Mouse (Mus musculus) thymus, postnatal 14 days (tissue): ENCODE data around the gene Gmnc.

ENCODE experiments used
- DNase-seq: peaks from one replicate; pipeline ENCODE4 v3.0.0; 2021

Gene Gmnc

GRCm38 (mm10) chr16:26991477-26992300 lies at the start of gene Gmnc:
Gene Gmnc, minus strand, starts transcription at chr16:26991652.
- no peak for DNase-seq

- no peak for DNase-seq
These were observed 35.8 kb upstream of the Gmnc start for GRCm38 (mm10) chr16:27027281-27027680.

- DNase-seq = no peak
These were observed 34.8 kb upstream of the Gmnc start for GRCm38 (mm10) chr16:27026226-27026625.

- DNase-seq = no peak
These were observed 31.3 kb upstream of the Gmnc start for GRCm38 (mm10) chr16:27022746-27023145.

- no peak for DNase-seq
These were observed 25.9 kb upstream of the Gmnc start for GRCm38 (mm10) chr16:27017309-27017708.

GRCm38 (mm10) chr16:27002714-27003113 lies 11.3 kb upstream of the Gmnc start:
- no peak for DNase-seq

GRCm38 (mm10) chr16:26999563-26999962 lies 8.1 kb upstream of the Gmnc start:
- DNase-seq = no peak

- DNase-seq = no peak
These were observed 1.8 kb downstream of the Gmnc start for GRCm38 (mm10) chr16:26989415-26990315.

GRCm38 (mm10) chr16:26988188-26988587 lies 3.3 kb downstream of the Gmnc start:
- DNase-seq = no peak

- no peak for DNase-seq
These were observed 5.7 kb downstream of the Gmnc start for GRCm38 (mm10) chr16:26985796-26986195.

GRCm38 (mm10) chr16:26982112-26982511 lies 9.3 kb downstream of the Gmnc start:
- no peak for DNase-seq

GRCm38 (mm10) chr16:26967967-26968366 lies 23.5 kb downstream of the Gmnc start:
- no peak for DNase-seq

- no peak for DNase-seq
These were observed 24.6 kb downstream of the Gmnc start for GRCm38 (mm10) chr16:26966830-26967229.

- no peak for DNase-seq
These were observed 29.5 kb downstream of the Gmnc start for GRCm38 (mm10) chr16:26961971-26962370.

- no peak for DNase-seq
These were observed 39.9 kb downstream of the Gmnc start for GRCm38 (mm10) chr16:26951601-26952000.

GRCm38 (mm10) chr16:26950209-26950608 lies 41.2 kb downstream of the Gmnc start:
- DNase-seq = no peak

GRCm38 (mm10) chr16:26903968-26904367 lies 87.5 kb downstream of the Gmnc start:
- no peak for DNase-seq

GRCm38 (mm10) chr16:26901471-26901870 lies 90.0 kb downstream of the Gmnc start:
- DNase-seq = no peak

- no peak for DNase-seq
These were observed 105.1 kb downstream of the Gmnc start for GRCm38 (mm10) chr16:26886337-26886736.

GRCm38 (mm10) chr16:26876885-26877284 lies 114.6 kb downstream of the Gmnc start:
- no peak for DNase-seq
